Mouse (Mus musculus) erythroblast, embryonic 14.5 days (primary cell): ENCODE measurements around the gene Tubb4b. TPM values are rescaled to one million over a fixed set of nuclear protein-coding genes. Genes with fewer than 3 reads are reported as not detected.

Source experiments
- H3K27me3 ChIP-seq: 2 replicates; pipeline ENCODE4 v1.6.1; 2012; ENCODE audit warnings: inconsistent platforms; ENCODE audit not compliant: control insufficient read depth
- H3K36me3 ChIP-seq: 2 replicates; pipeline ENCODE4 v1.6.1; 2012; ENCODE audit warnings: mild to moderate bottlenecking, inconsistent platforms; ENCODE audit not compliant: control insufficient read depth
- H3K4me1 ChIP-seq: 2 replicates; pipeline ENCODE4 v1.6.1; 2012; ENCODE audit warnings: inconsistent platforms; ENCODE audit not compliant: control insufficient read depth
- H3K4me3 ChIP-seq: replicated peaks from 2 replicates; pipeline ENCODE3; 2012; ENCODE audit warnings: moderate library complexity, mild to moderate bottlenecking, inconsistent platforms
- H3K9me3 ChIP-seq: 2 replicates; pipeline ENCODE4 v1.6.1; 2012; ENCODE audit warnings: low read length, inconsistent platforms, mixed read lengths; ENCODE audit not compliant: control insufficient read depth
- GATA1 ChIP-seq: IDR thresholded peaks from 2 replicates; pipeline ENCODE4 v1.6.1; 2012; ENCODE audit warnings: low read length, inconsistent platforms, mixed read lengths
- TAL1 ChIP-seq: IDR thresholded peaks from 3 replicates; pipeline ENCODE4 v1.6.1; 2012; ENCODE audit warnings: low read length, inconsistent platforms, mixed read lengths
- polyA plus RNA-seq: library from polyadenylated mRNA; stranded (reverse); fragments of >175 nt; gene quantifications from 2 replicates; pipeline ENCODE4 v1.2.3, GENCODE M21; 2012

Gene Tubb4b
- polyA plus RNA-seq, 1 experiment, result 134 TPM

GRCm38 (mm10) chr2:25196172-25196954, 28.1 kb downstream of the Tubb4b start, which contains the start of gene Tor4a:
Gene Tor4a (minus strand): TSS chr2:25196886.
- Histone ChIP-seq H3K27me3 (peaks cover 7% of the 10 kb centered on the region), H3K4me3 (peak within 1 kb of the TSS; percentile 66), H3K4me1 (peaks cover 51% of the 10 kb centered on the region), H3K36me3 (peaks cover 35% of the 10 kb centered on the region), H3K9me3 (no peaks in the 10 kb centered on the region)
- TF ChIP-seq GATA1 (no peak), TAL1 (no peak)

GRCm38 (mm10) chr2:25195211-25196156, 29.0 kb downstream of the Tubb4b start:
- Histone ChIP-seq H3K27me3 (peaks cover 7% of the 10 kb centered on the region), H3K9me3 (no peaks in the 10 kb centered on the region), H3K4me1 (peaks cover 51% of the 10 kb centered on the region), H3K4me3 (peak overlapping the region; percentile 66), H3K36me3 (peaks cover 26% of the 10 kb centered on the region)
- TF ChIP-seq TAL1, result no peak
- no peak for TF ChIP-seq GATA1

DNA sequence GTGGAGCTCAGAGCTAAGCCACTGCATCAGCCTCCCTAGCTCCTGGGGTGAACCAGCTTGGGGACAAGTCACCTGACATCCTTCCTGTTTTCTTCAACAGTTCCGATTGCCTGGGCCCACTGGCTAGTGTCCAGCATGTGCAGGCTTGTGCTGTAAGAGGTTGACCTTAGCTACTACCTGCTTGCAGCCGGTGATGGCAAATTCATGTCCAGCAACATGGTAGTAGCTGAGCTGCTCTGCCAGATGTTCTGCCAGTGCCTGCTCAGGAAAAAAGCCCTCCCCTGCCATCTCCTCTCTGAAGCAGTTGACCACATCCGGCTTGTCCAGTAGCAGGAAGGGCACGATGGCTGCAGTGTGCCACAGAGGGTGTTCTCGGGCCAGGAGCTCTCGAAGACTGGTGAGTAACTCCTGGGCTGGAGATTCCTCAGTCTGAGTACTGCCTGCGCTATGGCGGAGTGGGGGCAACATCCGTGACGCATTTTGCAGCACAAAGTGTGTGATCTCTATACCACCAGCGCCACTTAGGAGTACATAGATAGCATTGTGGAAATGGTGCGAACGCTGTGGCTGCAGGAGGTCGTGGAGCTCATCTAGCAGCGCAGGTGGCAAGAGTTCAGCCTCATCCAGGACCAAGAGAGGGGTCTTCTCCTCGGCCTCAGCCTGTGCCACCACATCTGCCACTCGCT, 29.9 kb downstream of the Tubb4b start:
- Histone ChIP-seq H3K27me3 (peaks cover 7% of the 10 kb centered on the region), H3K4me1 (peaks cover 51% of the 10 kb centered on the region), H3K36me3 (peaks cover 18% of the 10 kb centered on the region), H3K4me3 (peak overlapping the region; percentile 66), H3K9me3 (no peaks in the 10 kb centered on the region)
- TF ChIP-seq GATA1 (no peak), TAL1 (no peak)

GRCm38 (mm10) chr2:25194006-25194405, 30.5 kb downstream of the Tubb4b start:
- Histone ChIP-seq H3K36me3 (peaks cover 11% of the 10 kb centered on the region), H3K9me3 (no peaks in the 10 kb centered on the region), H3K4me1 (peaks cover 51% of the 10 kb centered on the region), H3K27me3 (peaks cover 7% of the 10 kb centered on the region), H3K4me3 (no peak overlapping the region)
- TF ChIP-seq GATA1 (no peak), TAL1 (no peak)

- peaks cover 7% of the 10 kb centered on the region for H3K27me3 ChIP-seq
Measured at GRCm38 (mm10) chr2:25193330-25193770, 31.2 kb downstream of the Tubb4b start.

DNA sequence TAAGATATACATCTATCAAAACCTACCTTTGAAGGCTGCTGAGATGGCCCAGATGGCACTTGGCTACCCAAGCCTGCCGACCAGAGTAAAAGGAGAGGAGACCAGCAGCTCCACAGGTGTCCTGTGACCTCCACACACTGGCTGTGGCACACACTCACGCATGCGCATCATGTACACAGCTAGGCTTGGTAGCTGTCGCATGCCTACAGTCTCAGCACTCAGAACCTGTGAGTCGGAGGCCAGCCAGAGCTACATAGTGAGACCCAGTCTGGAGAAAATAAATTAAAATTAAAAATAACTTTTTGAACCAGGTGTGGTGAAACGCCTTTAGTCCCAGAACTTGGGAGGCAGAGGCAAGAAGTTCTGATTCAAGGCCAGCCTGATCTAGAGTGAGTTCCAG, 36.7 kb downstream of the Tubb4b start:
- H3K36me3 ChIP-seq, result no peaks in the 10 kb centered on the region
- H3K4me1 ChIP-seq, result peaks cover 15% of the 10 kb centered on the region
- H3K4me3 ChIP-seq, result no peak overlapping the region
- no peaks in the 10 kb centered on the region for H3K9me3 ChIP-seq
- H3K27me3 ChIP-seq, result peaks cover 47% of the 10 kb centered on the region
- no peak for TF ChIP-seq GATA1
- TF ChIP-seq TAL1, result no peak

More at GRCm38 (mm10) chr2:25193330-25193770, 31.2 kb downstream of the Tubb4b start:
- H3K9me3 ChIP-seq, result no peaks in the 10 kb centered on the region
- H3K4me1 ChIP-seq, result peaks cover 51% of the 10 kb centered on the region
- no peak overlapping the region for H3K4me3 ChIP-seq
- peaks cover 5% of the 10 kb centered on the region for H3K36me3 ChIP-seq
- TF ChIP-seq TAL1, result no peak
- TF ChIP-seq GATA1, result no peak

GRCm38 (mm10) chr2:25186575-25186930, 37.9 kb downstream of the Tubb4b start:
- H3K36me3 ChIP-seq, result no peaks in the 10 kb centered on the region
- peak overlapping the region; percentile 55 for H3K4me3 ChIP-seq
- H3K27me3 ChIP-seq, result peaks cover 60% of the 10 kb centered on the region
- TF ChIP-seq GATA1 (no peak), TAL1 (no peak)
- H3K9me3 ChIP-seq, result no peaks in the 10 kb centered on the region
- peaks cover 26% of the 10 kb centered on the region for H3K4me1 ChIP-seq

DNA sequence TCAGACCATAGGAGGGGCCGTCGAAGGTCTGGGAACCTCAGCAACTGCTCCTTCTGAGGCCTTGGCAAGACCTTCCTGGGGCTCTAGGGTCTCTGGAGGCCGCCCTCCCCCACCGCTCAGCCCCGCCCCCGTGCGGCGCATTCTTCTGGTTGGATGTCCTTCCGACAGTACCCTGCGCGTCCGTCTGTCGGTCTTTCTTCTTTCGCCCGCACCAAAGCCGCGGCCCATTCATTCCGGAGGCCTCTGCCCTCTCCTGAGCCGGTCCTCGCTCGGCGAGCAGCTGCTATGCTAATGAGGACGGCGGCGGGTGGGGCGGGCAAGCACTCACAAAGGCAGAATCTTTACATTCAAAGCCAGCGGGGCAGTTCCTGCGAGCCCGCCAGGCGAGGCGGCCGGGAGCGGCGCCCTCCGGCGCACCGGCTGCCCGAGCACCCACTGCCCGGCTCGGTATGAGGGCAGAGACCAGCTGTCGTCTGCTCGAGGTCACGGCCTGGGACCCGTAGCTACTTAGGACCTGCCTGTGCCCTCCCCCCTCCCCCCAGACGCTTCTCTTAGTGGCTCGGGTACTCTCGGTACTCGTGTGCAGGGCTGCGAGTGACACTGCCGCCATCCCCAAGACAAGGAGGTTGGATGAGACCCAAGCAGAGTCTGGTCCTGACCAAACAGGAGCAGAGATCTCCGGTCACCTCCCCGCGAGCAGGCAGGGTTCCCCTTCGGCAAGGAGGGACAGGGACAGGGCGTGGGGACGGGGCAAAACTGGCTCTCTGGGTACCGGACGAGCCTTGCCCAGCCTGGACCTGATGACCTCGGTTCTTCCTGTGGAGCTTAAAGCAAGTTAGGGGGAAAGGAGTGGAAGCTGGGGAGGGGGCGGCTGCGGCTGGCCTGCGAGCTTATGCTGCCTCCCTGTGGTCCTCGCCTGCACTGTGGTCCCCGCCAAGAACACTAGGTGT, 38.6 kb downstream of the Tubb4b start:
- H3K4me3 ChIP-seq, result peak overlapping the region; percentile 55
- H3K27me3 ChIP-seq, result peaks cover 66% of the 10 kb centered on the region
- H3K4me1 ChIP-seq, result peaks cover 32% of the 10 kb centered on the region
- H3K9me3 ChIP-seq, result peaks cover 2% of the 10 kb centered on the region; the same call in 1 of the 2 replicates
- TF ChIP-seq TAL1, result no peak
- TF ChIP-seq GATA1, result no peak
- H3K36me3 ChIP-seq, result no peaks in the 10 kb centered on the region
